ENCODE assay signal across 25 mouse cellular contexts in genomic region chr15:95390347-95390746, GRCm38 (mm10).
DNase-seq lines count a peak whose midpoint lies in the region; ATAC-seq and TF ChIP-seq lines count a peak whose summit lies in the region.
"Had no signal": no experiment of that assay in that cellular context is flagged by ENCODE, and none has a peak within 500 bp of the region (broad histone marks: within the 10 kb centered on the region; RNA-seq: fewer than 3 reads in every experiment).

No protein-coding gene starts in this region.

- H3K4me1 ChIP-seq in forebrain, embryonic 14.5 days (ENCODE audit: control insufficient read depth, insufficient read depth, low read length) = no peaks in the 10 kb centered on the region
- H3K4me1 ChIP-seq in forebrain, embryonic 11.5 days (replicated peaks; ENCODE audit: control insufficient read depth, insufficient read depth, low read length) = no peaks in the 10 kb centered on the region
- H3K4me1 ChIP-seq in forebrain, embryonic 16.5 days (replicated peaks; ENCODE audit: control insufficient read depth, insufficient read depth, low read length) = peaks cover 15% of the 10 kb centered on the region
- H3K4me1 ChIP-seq in forebrain, embryonic 12.5 days = peaks cover 3% of the 10 kb centered on the region; the same call in 1 of the 2 replicates
- H3K4me1 ChIP-seq: embryonic facial prominence, embryonic 13.5 days; embryonic facial prominence, embryonic 15.5 days had no signal

- no peak overlapping the region; the same call in 1 of the 2 replicates for H3K27ac ChIP-seq in forebrain, embryonic 14.5 days (ENCODE audit: low read depth, low read length)
- H3K27ac ChIP-seq in forebrain, embryonic 11.5 days (ENCODE audit: low read depth, low read length) = no peak overlapping the region
- no peak overlapping the region; the same call in 1 of the 2 replicates for H3K27ac ChIP-seq in forebrain, embryonic 16.5 days (ENCODE audit: low read length)
- no peak overlapping the region for H3K27ac ChIP-seq in forebrain, embryonic 12.5 days
- H3K27ac ChIP-seq in layer of hippocampus, adult 2 months = peak overlapping the region; percentile 81
- H3K27ac ChIP-seq: embryonic facial prominence, embryonic 13.5 days; embryonic facial prominence, embryonic 15.5 days had no signal

- no peak overlapping the region for H3K9ac ChIP-seq in forebrain, embryonic 14.5 days (ENCODE audit: low read length)
- no peak overlapping the region for H3K9ac ChIP-seq in forebrain, embryonic 11.5 days (ENCODE audit: low read length)
- H3K9ac ChIP-seq in forebrain, embryonic 16.5 days (replicated peaks; ENCODE audit: low read depth, low read length) = no peak overlapping the region
- no peak overlapping the region for H3K9ac ChIP-seq in forebrain, embryonic 12.5 days
- H3K9ac ChIP-seq: embryonic facial prominence, embryonic 13.5 days; embryonic facial prominence, embryonic 15.5 days had no signal

- no peaks in the 10 kb centered on the region for H3K9me3 ChIP-seq in forebrain, embryonic 14.5 days (replicated peaks; ENCODE audit: control insufficient read depth, low read length)
- H3K9me3 ChIP-seq in forebrain, embryonic 11.5 days (ENCODE audit: control insufficient read depth, low read length) = no peaks in the 10 kb centered on the region
- H3K9me3 ChIP-seq in forebrain, embryonic 16.5 days (ENCODE audit: control insufficient read depth, low read length) = no peaks in the 10 kb centered on the region
- H3K9me3 ChIP-seq in forebrain, embryonic 12.5 days = no peaks in the 10 kb centered on the region
- H3K9me3 ChIP-seq: embryonic facial prominence, embryonic 13.5 days; embryonic facial prominence, embryonic 15.5 days had no signal

- no peak for TF ChIP-seq POLR2A in brain, embryonic 14.5 days (IDR thresholded peaks at IDR 0.05; ENCODE audit: borderline replicate concordance, extremely low read depth, insufficient read depth, insufficient read length, poor library complexity, severe bottlenecking)

- WGBS in forebrain, embryonic 14.5 days = 78% methylated on average over 5 of the region's 5 CpGs
- whole genome bisulfite sequencing in forebrain, embryonic 11.5 days = 87% methylated on average over 5 of the region's 5 CpGs
- 53% methylated on average over 5 of the region's 5 CpGs for WGBS in forebrain, embryonic 16.5 days
- 86% methylated on average over 5 of the region's 5 CpGs for WGBS in forebrain, embryonic 12.5 days

- H3K4me2 ChIP-seq in forebrain, embryonic 14.5 days (ENCODE audit: low read length) = no peak overlapping the region
- no peak overlapping the region for H3K4me2 ChIP-seq in forebrain, embryonic 11.5 days (ENCODE audit: low read depth, low read length, severe bottlenecking)
- no peak overlapping the region for H3K4me2 ChIP-seq in forebrain, embryonic 16.5 days (ENCODE audit: low read length)
- no peak overlapping the region for H3K4me2 ChIP-seq in forebrain, embryonic 12.5 days
- H3K4me2 ChIP-seq: embryonic facial prominence, embryonic 13.5 days; embryonic facial prominence, embryonic 15.5 days had no signal

- H3K36me3 ChIP-seq in forebrain, embryonic 14.5 days (ENCODE audit: control insufficient read depth, insufficient read depth, low read length) = no peaks in the 10 kb centered on the region
- H3K36me3 ChIP-seq in forebrain, embryonic 11.5 days (ENCODE audit: control insufficient read depth, insufficient read depth, low read length) = no peaks in the 10 kb centered on the region
- H3K36me3 ChIP-seq in forebrain, embryonic 16.5 days (ENCODE audit: control insufficient read depth, insufficient read depth) = no peaks in the 10 kb centered on the region
- H3K36me3 ChIP-seq in forebrain, embryonic 12.5 days (replicated peaks) = no peaks in the 10 kb centered on the region
- H3K36me3 ChIP-seq: embryonic facial prominence, embryonic 13.5 days; embryonic facial prominence, embryonic 15.5 days; G1E had no signal

- peak; percentile 46 for DNase-seq in forebrain, embryonic 14.5 days (ENCODE audit: low spot score)
- no peak for DNase-seq in forebrain, embryonic 11.5 days (ENCODE audit: low spot score)
- no peak for DNase-seq in layer of hippocampus, adult 2 months (ENCODE audit: low spot score in 2 of 2)
- no peak for DNase-seq in layer of hippocampus, adult 18-20 months (ENCODE audit: low spot score in 2 of 2)
- peak; percentile 41 for DNase-seq in brain, embryonic 14.5 days (ENCODE audit: low read depth)
- no peak for DNase-seq in retina, postnatal 1 day
- DNase-seq: adrenal gland, adult 8-10 months; adrenal gland, postnatal 14 days; adrenal gland, postnatal 36 days; B cell, adult 2 months; cerebellum, adult 11-12 months; cerebellum, adult 2 months; cerebellum, adult 9-10 months; cerebellum, postnatal 10 days; cerebellum, postnatal 25 days had no signal

- ATAC-seq in forebrain, embryonic 14.5 days = no peak; the same call in 1 of the 2 replicates
- ATAC-seq in forebrain, embryonic 11.5 days (replicated peaks; ENCODE audit: low FRiP score) = no peak
- peak; percentile 50 for ATAC-seq in forebrain, embryonic 16.5 days
- no peak for ATAC-seq in forebrain, embryonic 12.5 days (ENCODE audit: low FRiP score)
- ATAC-seq: activated CD4-positive, CD25-positive, alpha-beta regulatory T cell, adult 4 months; CD4-positive, CD25-positive, alpha-beta regulatory T cell, adult 4 months; Patski had no signal

- no peaks in the 10 kb centered on the region for H3K27me3 ChIP-seq in forebrain, embryonic 14.5 days (replicated peaks; ENCODE audit: control insufficient read depth, insufficient read depth, low read length)
- H3K27me3 ChIP-seq in forebrain, embryonic 11.5 days (ENCODE audit: control insufficient read depth, insufficient read depth, low read length) = no peaks in the 10 kb centered on the region
- H3K27me3 ChIP-seq in forebrain, embryonic 16.5 days (replicated peaks; ENCODE audit: control insufficient read depth, insufficient read depth, low read length) = no peaks in the 10 kb centered on the region
- no peaks in the 10 kb centered on the region for H3K27me3 ChIP-seq in forebrain, embryonic 12.5 days
- H3K27me3 ChIP-seq: CH12.LX; embryonic facial prominence, embryonic 13.5 days; embryonic facial prominence, embryonic 15.5 days had no signal

- TF ChIP-seq CTCF in layer of hippocampus, adult 2 months (conservative IDR thresholded peaks at IDR 0.05) = no peak
- no peak for TF ChIP-seq CTCF in brain, embryonic 14.5 days (IDR thresholded peaks at IDR 0.05; ENCODE audit: borderline replicate concordance, extremely low read depth, insufficient read depth, insufficient read length)

- H3K4me3 ChIP-seq in forebrain, embryonic 14.5 days (ENCODE audit: low read depth, low read length) = no peak overlapping the region
- no peak overlapping the region for H3K4me3 ChIP-seq in forebrain, embryonic 11.5 days (ENCODE audit: low read depth, low read length)
- no peak overlapping the region for H3K4me3 ChIP-seq in forebrain, embryonic 16.5 days (replicated peaks; ENCODE audit: low read length)
- no peak overlapping the region for H3K4me3 ChIP-seq in forebrain, embryonic 12.5 days (replicated peaks)
- H3K4me3 ChIP-seq in layer of hippocampus, adult 2 months = no peak overlapping the region
- H3K4me3 ChIP-seq: embryonic facial prominence, embryonic 13.5 days; embryonic facial prominence, embryonic 15.5 days; erythroblast, embryonic 14.5 days had no signal

Comparison
In these comparisons a context has a peak if more than half of its experiments do, and no peak if none do; other contexts are left out.
1. DNase-seq: peak in forebrain, embryonic 14.5 days (single experiment) and brain, embryonic 14.5 days (single experiment); none in forebrain, embryonic 11.5 days (single experiment), layer of hippocampus, adult 2 months (0 of 2), layer of hippocampus, adult 18-20 months (0 of 2) and retina, postnatal 1 day (single experiment).